Mouse (Mus musculus) embryonic stem cell, embryonic (primary cell): Measurements from ENCODE around the gene Myo1d.

Experiments
- CTCF ChIA-PET, 4 experiments: fragments of 300-600 bp in 2 of 4; fragments of 350-600 bp in 2 of 4; sonication (Branson Sonifier 250); formaldehyde crosslinking; loops; one replicate each; lab custom pipeline; 2022; ENCODE audit warnings: inconsistent platforms in 2 of 4; lab: Charles Lee
- POLR2A ChIA-PET, 4 experiments: fragments of 300-600 bp in 2 of 4; fragments of 350-600 bp in 2 of 4; sonication (Branson Sonifier 250); formaldehyde crosslinking; loops; one replicate each; lab custom pipeline; 2022; ENCODE audit warnings: antibody characterized with exemption in 4 of 4, inconsistent platforms in 1 of 4; lab: Charles Lee

Myo1d gene

GRCm38 (mm10) chr11:80602041-80602458, 177.8 kb downstream of the Myo1d start:
- ChIA-PET CTCF (interaction anchor here in 3 of 4 experiments (0.6 to 1.6 kb wide), 5 partner anchors 11 to 315 kb away, joined by 3 to 9 read pairs (median 4); no protein-coding TSS in a partner anchor), POLR2A (interaction anchor here in 2 of 4 experiments (0.5 to 0.7 kb wide), 2 partner anchors 12 to 53 kb away, joined by 3 to 7 read pairs; no protein-coding TSS in a partner anchor)

GRCm38 (mm10) chr11:80601040-80601864, 178.6 kb downstream of the Myo1d start:
- ChIA-PET CTCF (interaction anchor here in 3 of 4 experiments (0.6 to 1.6 kb wide), 6 partner anchors 10 to 314 kb away, joined by 3 to 4 read pairs (median 3); no protein-coding TSS in a partner anchor), POLR2A (interaction anchor here in 1 of 4 experiments (0.7 kb wide), 1 partner anchor 13 kb away, joined by 3 read pairs; no protein-coding TSS in a partner anchor)

- ChIA-PET POLR2A (interaction anchor here in 1 of 4 experiments (0.7 kb wide), 1 partner anchor 1215 kb away, joined by 3 read pairs; no protein-coding TSS in a partner anchor), CTCF (interaction anchor here in 1 of 4 experiments (0.6 kb wide), 1 partner anchor 18 kb away, joined by 9 read pairs; no protein-coding TSS in a partner anchor)
Measured at GRCm38 (mm10) chr11:80595482-80595881, 184.3 kb downstream of the Myo1d start.

- CTCF ChIA-PET = interaction anchor here in 1 of 4 experiments (1.0 to 1.1 kb wide), 2 partner anchors 11 to 12 kb away, joined by 3 read pairs; no protein-coding TSS in a partner anchor
- POLR2A ChIA-PET = interaction anchor here in 1 of 4 experiments (0.6 kb wide), 1 partner anchor 211 kb away, joined by 4 read pairs; no protein-coding TSS in a partner anchor
Measured at GRCm38 (mm10) chr11:80589387-80589786, 190.4 kb downstream of the Myo1d start.

GRCm38 (mm10) chr11:80585761-80586160, 194.1 kb downstream of the Myo1d start:
- POLR2A ChIA-PET = interaction anchor here in 1 of 4 experiments (0.5 kb wide), 1 partner anchor 140 kb away, joined by 3 read pairs; no protein-coding TSS in a partner anchor
- CTCF ChIA-PET = interaction anchor here in 1 of 4 experiments (0.6 kb wide), 1 partner anchor 565 kb away, joined by 3 read pairs; no protein-coding TSS in a partner anchor

GRCm38 (mm10) chr11:80585211-80585610, 194.6 kb downstream of the Myo1d start:
- ChIA-PET POLR2A (no interaction called here), CTCF (interaction anchor here in 1 of 4 experiments (0.6 kb wide), 1 partner anchor 566 kb away, joined by 3 read pairs; no protein-coding TSS in a partner anchor)

GRCm38 (mm10) chr11:80580494-80580893, 199.3 kb downstream of the Myo1d start:
- ChIA-PET POLR2A (no interaction called here), CTCF (interaction anchor here in 1 of 4 experiments (0.6 kb wide), 1 partner anchor 25 kb away, joined by 6 read pairs; no protein-coding TSS in a partner anchor)

- ChIA-PET POLR2A (interaction anchor here in 1 of 4 experiments (0.6 kb wide), 1 partner anchor 384 kb away, joined by 4 read pairs; no protein-coding TSS in a partner anchor), CTCF (interaction anchor here in 1 of 4 experiments (0.6 kb wide), 1 partner anchor 242 kb away, joined by 6 read pairs; no protein-coding TSS in a partner anchor)
Measured at GRCm38 (mm10) chr11:80577747-80578640, 201.8 kb downstream of the Myo1d start.

- CTCF ChIA-PET = no interaction called here
- POLR2A ChIA-PET = no interaction called here
Measured at GRCm38 (mm10) chr11:80575794-80576193, 204.0 kb downstream of the Myo1d start.

- POLR2A ChIA-PET = no interaction called here
- CTCF ChIA-PET = no interaction called here
Measured at GRCm38 (mm10) chr11:80566286-80566685, 213.5 kb downstream of the Myo1d start.

GRCm38 (mm10) chr11:80564975-80565965, 214.6 kb downstream of the Myo1d start:
- CTCF ChIA-PET = no interaction called here
- POLR2A ChIA-PET = interaction anchor here in 1 of 4 experiments (0.5 to 0.8 kb wide), 2 partner anchors 148 to 181 kb away, joined by 3 to 4 read pairs; no protein-coding TSS in a partner anchor

GRCm38 (mm10) chr11:80562479-80562878, 217.3 kb downstream of the Myo1d start:
- CTCF ChIA-PET = interaction anchor here (0.6 to 1.3 kb wide), 23 partner anchors 10 to 1853 kb away, joined by 3 to 9 read pairs (median 4); partner anchors contain the start of gene Psmd11 (in 2 of the 4)

GRCm38 (mm10) chr11:80560770-80561169, 219.1 kb downstream of the Myo1d start:
- ChIA-PET CTCF (no interaction called here), POLR2A (no interaction called here)

More at GRCm38 (mm10) chr11:80562479-80562878, 217.3 kb downstream of the Myo1d start:
- POLR2A ChIA-PET = interaction anchor here in 1 of 4 experiments (0.7 kb wide), 2 partner anchors 91 to 448 kb away, joined by 3 to 4 read pairs; no protein-coding TSS in a partner anchor

- CTCF ChIA-PET = interaction anchor here in 2 of 4 experiments (0.5 to 0.7 kb wide), 4 partner anchors 25 to 1259 kb away, joined by 3 to 6 read pairs (median 5); partner anchors contain the start of gene Gm9964 (in 1 of the 2)
Measured at GRCm38 (mm10) chr11:80555416-80555815, 224.4 kb downstream of the Myo1d start.

GRCm38 (mm10) chr11:80553046-80553445, 226.8 kb downstream of the Myo1d start:
- POLR2A ChIA-PET = no interaction called here
- CTCF ChIA-PET = interaction anchor here in 2 of 4 experiments (0.5 to 1.0 kb wide), 2 partner anchors 9 to 342 kb away, joined by 3 to 4 read pairs; no protein-coding TSS in a partner anchor

More at GRCm38 (mm10) chr11:80555416-80555815, 224.4 kb downstream of the Myo1d start:
- POLR2A ChIA-PET = interaction anchor here in 1 of 4 experiments (0.7 kb wide), 1 partner anchor 75 kb away, joined by 3 read pairs; no protein-coding TSS in a partner anchor

GRCm38 (mm10) chr11:80551634-80552033, 228.2 kb downstream of the Myo1d start:
- CTCF ChIA-PET = no interaction called here
- POLR2A ChIA-PET = interaction anchor here in 1 of 4 experiments (1.2 kb wide), 1 partner anchor 65 kb away, joined by 3 read pairs; no protein-coding TSS in a partner anchor
